Mouse (Mus musculus) CD4-positive, CD25-positive, alpha-beta regulatory T cell, adult 2 months (primary cell): ENCODE data around the gene Cryl1.

Experiments used
- DNase-seq: peaks from one replicate; pipeline ENCODE4 v3.0.0-alpha.2; 2012; ENCODE audit warnings: low read depth, low spot score

Gene Cryl1

DNA sequence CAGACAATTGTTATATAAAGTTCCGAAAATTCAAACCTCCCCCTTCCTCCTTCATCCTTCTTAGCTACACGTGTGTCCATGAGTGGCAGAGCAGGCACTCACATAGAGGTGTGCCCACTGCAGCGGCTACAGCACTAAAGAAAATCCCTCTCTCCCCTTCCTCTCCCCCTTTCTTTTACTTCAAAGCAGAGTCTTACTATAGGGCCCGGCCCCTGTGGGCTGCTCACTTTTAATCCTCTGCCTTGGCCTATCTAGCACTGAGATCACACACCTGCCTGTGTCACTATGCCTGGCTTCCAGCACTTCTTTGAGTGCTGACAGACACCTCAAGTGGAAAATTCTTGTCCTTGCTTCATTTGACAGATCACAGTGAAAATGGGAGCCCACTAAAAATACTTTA is 163.6 kb downstream of the Cryl1 start:
- DNase-seq, result no peak

GRCm38 (mm10) chr14:57230264-57231015 is 167.9 kb downstream of the Cryl1 start:
- DNase-seq, result no peak
